Mouse (Mus musculus): ENCODE results near the gene Fam243. TPM values are rescaled to one million over a fixed set of nuclear protein-coding genes. Genes with fewer than 3 reads are reported as not detected.
A peak's percentile ranks its signal among the peaks of the same experiment; 100 is the strongest.

Gene Fam243
- total and polyA plus RNA-seq, 3 experiments, result not detected

- no peaks in the 10 kb centered on the region for H3K9me3 ChIP-seq (replicated peaks; ENCODE audit: insufficient read depth, low read length)
- H3K36me3 ChIP-seq (ENCODE audit: control insufficient read depth in 1 of 2, insufficient read depth in 2 of 2, low read length in 2 of 2), result peaks cover 0 to 6% of the 10 kb centered on the region in 2 experiments; a peak in 2 of 4 replicates
- peaks cover 3 to 5% of the 10 kb centered on the region in 2 experiments for H3K27me3 ChIP-seq (ENCODE audit: control insufficient read depth in 1 of 2, insufficient read depth in 2 of 2, low read length in 2 of 2)
- H3K4me3 ChIP-seq (ENCODE audit: control insufficient read depth in 1 of 2, insufficient read depth in 1 of 2, low read depth in 2 of 2, low read length in 2 of 2), result no peak overlapping the region
- no peak overlapping the region for H3K9ac ChIP-seq (ENCODE audit: control insufficient read depth, low read depth, low read length, poor library complexity, severe bottlenecking)
- peaks cover 0 to 12% of the 10 kb centered on the region in 2 experiments; a peak in 2 of 4 replicates for H3K4me1 ChIP-seq (ENCODE audit: control insufficient read depth in 1 of 2, insufficient read depth in 2 of 2, low read length in 2 of 2)
- no peak overlapping the region for H3K27ac ChIP-seq (ENCODE audit: control insufficient read depth, low read depth, low read length)
- TF ChIP-seq ZKSCAN1 (IDR thresholded peaks at IDR 0.05; ENCODE audit: low read depth, low read length) (no peak), MEF2A (IDR thresholded peaks at IDR 0.05; ENCODE audit: extremely low read depth, insufficient replicate concordance, low read depth, low read length, poor library complexity, severe bottlenecking) (no peak), POLR2A (IDR thresholded peaks at IDR 0.05; ENCODE audit: control insufficient read depth in 1 of 2, insufficient read depth in 1 of 2, low read depth in 1 of 2, low read length in 2 of 2, poor library complexity in 1 of 2) (no peak), SIN3A (IDR thresholded peaks at IDR 0.05; ENCODE audit: low read length) (no peak), USF2 (IDR thresholded peaks at IDR 0.05; ENCODE audit: borderline replicate concordance in 1 of 2, insufficient read depth in 1 of 2, low read depth in 1 of 2, low read length in 2 of 2) (no peak), UBTF (IDR thresholded peaks at IDR 0.05; ENCODE audit: borderline replicate concordance, insufficient read depth, low read depth, low read length) (no peak), TBP (IDR thresholded peaks at IDR 0.05; ENCODE audit: low read depth, low read length) (no peak), ZMIZ1 (IDR thresholded peaks at IDR 0.05; ENCODE audit: low read depth, low read length) (no peak), TAL1 (IDR thresholded peaks at IDR 0.05; ENCODE audit: low read length) (no peak), MAFK (IDR thresholded peaks at IDR 0.05; ENCODE audit: borderline replicate concordance, low read depth, low read length) (no peak)
- no peaks in the 10 kb centered on the region for H3K79me2 ChIP-seq (ENCODE audit: control insufficient read depth, insufficient read depth, low read length, poor library complexity)
- DNase-seq (ENCODE audit: low read depth, low spot score), result no peak
Observed at GRCm38 (mm10) chr16:92357023-92357422, 35.8 kb upstream of the Fam243 start.

GRCm38 (mm10) chr16:92355982-92356381 is 34.7 kb upstream of the Fam243 start:
- Histone ChIP-seq H3K9me3 (replicated peaks; ENCODE audit: insufficient read depth, low read length) (no peaks in the 10 kb centered on the region), H3K79me2 (ENCODE audit: control insufficient read depth, insufficient read depth, low read length, poor library complexity) (no peaks in the 10 kb centered on the region), H3K27ac (ENCODE audit: control insufficient read depth, low read depth, low read length) (no peak overlapping the region), H3K36me3 (ENCODE audit: control insufficient read depth in 1 of 2, insufficient read depth in 2 of 2, low read length in 2 of 2) (peaks cover 0 to 6% of the 10 kb centered on the region in 2 experiments; a peak in 2 of 4 replicates), H3K4me3 (ENCODE audit: control insufficient read depth in 1 of 2, insufficient read depth in 1 of 2, low read depth in 2 of 2, low read length in 2 of 2) (no peak overlapping the region), H3K27me3 (ENCODE audit: control insufficient read depth in 1 of 2, insufficient read depth in 2 of 2, low read length in 2 of 2) (peaks cover 4 to 5% of the 10 kb centered on the region in 2 experiments), H3K9ac (ENCODE audit: control insufficient read depth, low read depth, low read length, poor library complexity, severe bottlenecking) (no peak overlapping the region), H3K4me1 (ENCODE audit: control insufficient read depth in 1 of 2, insufficient read depth in 2 of 2, low read length in 2 of 2) (peaks cover 0 to 12% of the 10 kb centered on the region in 2 experiments; a peak in 2 of 4 replicates)
- no peak for DNase-seq (ENCODE audit: low read depth, low spot score)
- TF ChIP-seq UBTF (IDR thresholded peaks at IDR 0.05; ENCODE audit: borderline replicate concordance, insufficient read depth, low read depth, low read length) (no peak), KAT2A (conservative IDR thresholded peaks at IDR 0.05; ENCODE audit: low read depth, low read length) (no peak), ETS1 (IDR thresholded peaks at IDR 0.05; ENCODE audit: low read depth, low read length) (no peak), POLR2AphosphoS2 (IDR thresholded peaks at IDR 0.05; ENCODE audit: low read length) (no peak)

DNA sequence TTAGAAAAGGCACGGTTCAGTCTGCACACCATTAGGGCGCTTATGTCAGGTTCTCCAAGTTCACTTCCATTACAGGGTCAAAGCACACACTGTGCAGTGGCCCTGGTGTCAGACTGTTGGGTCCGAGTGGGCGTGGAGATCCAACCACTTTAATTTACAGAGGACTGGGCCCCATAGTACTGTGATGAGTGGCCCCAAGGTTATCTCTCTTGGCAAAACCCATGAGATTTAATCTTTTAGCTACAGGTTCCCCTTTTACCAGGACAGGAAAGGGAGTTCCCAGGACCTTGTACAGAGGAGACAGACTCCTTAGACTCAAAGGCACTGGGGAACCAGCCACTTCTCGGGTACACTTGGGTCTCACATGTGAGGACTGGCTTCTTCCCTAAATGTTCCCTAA is 34.1 kb upstream of the Fam243 start:
- no peak for DNase-seq (ENCODE audit: low read depth, low spot score)
- H3K27ac ChIP-seq (ENCODE audit: control insufficient read depth, low read depth, low read length), result no peak overlapping the region
- peaks cover 2 to 4% of the 10 kb centered on the region in 2 experiments for H3K27me3 ChIP-seq (ENCODE audit: control insufficient read depth in 1 of 2, insufficient read depth in 2 of 2, low read length in 2 of 2)
- H3K4me3 ChIP-seq (ENCODE audit: control insufficient read depth in 1 of 2, insufficient read depth in 1 of 2, low read depth in 2 of 2, low read length in 2 of 2), result no peak overlapping the region
- no peaks in the 10 kb centered on the region for H3K79me2 ChIP-seq (ENCODE audit: control insufficient read depth, insufficient read depth, low read length, poor library complexity)
- H3K9me3 ChIP-seq (replicated peaks; ENCODE audit: insufficient read depth, low read length), result no peaks in the 10 kb centered on the region
- H3K4me1 ChIP-seq (ENCODE audit: control insufficient read depth in 1 of 2, insufficient read depth in 2 of 2, low read length in 2 of 2), result peaks cover 0 to 12% of the 10 kb centered on the region in 2 experiments; a peak in 2 of 4 replicates
- no peak overlapping the region for H3K9ac ChIP-seq (ENCODE audit: control insufficient read depth, low read depth, low read length, poor library complexity, severe bottlenecking)
- peaks cover 0 to 6% of the 10 kb centered on the region in 2 experiments; a peak in 2 of 4 replicates for H3K36me3 ChIP-seq (ENCODE audit: control insufficient read depth in 1 of 2, insufficient read depth in 2 of 2, low read length in 2 of 2)
- no peak for TF ChIP-seq POLR2AphosphoS5 (IDR thresholded peaks at IDR 0.05; ENCODE audit: borderline replicate concordance, low read depth, low read length)
- peak; percentile 42; the same call in 1 of the 2 replicates for TF ChIP-seq GATA1 (IDR thresholded peaks at IDR 0.05; ENCODE audit: low read depth, low read length)

All from MEL (cell line).